Mouse (Mus musculus) MEL (cell line): ENCODE measurements around the gene Ckap2l. TPM values are rescaled to one million over a fixed set of nuclear protein-coding genes. Genes with fewer than 3 reads are reported as not detected.

Experiments
- DNase-seq: peaks from one replicate; pipeline ENCODE4 v3.0.0; 2011; ENCODE audit warnings: low read depth, low spot score
- H3K27ac ChIP-seq: 2 replicates; pipeline ENCODE4 v1.5.1; 2012; ENCODE audit warnings: low read depth, mild to moderate bottlenecking, control low read depth, low read length, moderate library complexity; ENCODE audit not compliant: control insufficient read depth
- H3K27me3 ChIP-seq, 2 experiments: fragments of 150-350 bp in 1 of 2; sonication (generic) in 1 of 2; 2 replicates each; pipeline ENCODE4 v1.6.1; 2012; ENCODE audit warnings: low read length in 2 of 2, mild to moderate bottlenecking in 2 of 2, improper control_type of control experiment in 1 of 2, moderate library complexity in 1 of 2; ENCODE audit not compliant: insufficient read depth in 2 of 2, control insufficient read depth in 1 of 2
- H3K36me3 ChIP-seq, 2 experiments: 2 replicates each; pipeline ENCODE4 v1.6.1; 2012 to 2014; ENCODE audit warnings: low read length in 2 of 2, improper control_type of control experiment in 1 of 2, inconsistent platforms in 1 of 2, mild to moderate bottlenecking in 1 of 2; ENCODE audit not compliant: insufficient read depth in 2 of 2, control insufficient read depth in 1 of 2
- H3K4me1 ChIP-seq, 2 experiments: fragments of 150-350 bp in 1 of 2; sonication (generic) in 1 of 2; 2 replicates each; pipeline ENCODE4 v1.6.1; 2012; ENCODE audit warnings: low read length in 2 of 2, improper control_type of control experiment in 1 of 2, mild to moderate bottlenecking in 1 of 2; ENCODE audit not compliant: insufficient read depth in 2 of 2, control insufficient read depth in 1 of 2
- H3K4me3 ChIP-seq, 2 experiments: fragments of 150-350 bp in 1 of 2; sonication (generic) in 1 of 2; 2 replicates each; pipeline ENCODE4 v1.5.1; 2012; ENCODE audit warnings: low read depth in 2 of 2, low read length in 2 of 2, mild to moderate bottlenecking in 2 of 2, moderate library complexity in 2 of 2, control low read depth in 1 of 2, improper control_type of control experiment in 1 of 2; ENCODE audit not compliant: control insufficient read depth in 1 of 2, insufficient read depth in 1 of 2
- H3K79me2 ChIP-seq: 2 replicates; pipeline ENCODE4 v1.6.1; 2012; ENCODE audit warnings: mild to moderate bottlenecking, low read length, moderate library complexity; ENCODE audit not compliant: control insufficient read depth, poor library complexity, insufficient read depth
- H3K9ac ChIP-seq: 2 replicates; pipeline ENCODE4 v1.6.1; 2012; ENCODE audit warnings: low read depth, mild to moderate bottlenecking, control low read depth, low read length, moderate library complexity; ENCODE audit not compliant: control insufficient read depth, poor library complexity, severe bottlenecking
- H3K9me3 ChIP-seq: fragments of 150-350 bp; sonication (generic); replicated peaks from 2 replicates; pipeline ENCODE4 v1.6.1; 2012; ENCODE audit warnings: mild to moderate bottlenecking, low read length, improper control_type of control experiment, moderate library complexity; ENCODE audit not compliant: insufficient read depth
- CHD1 ChIP-seq: IDR thresholded peaks from 2 replicates; pipeline ENCODE4 v1.6.1; 2012; ENCODE audit warnings: low read depth, mild to moderate bottlenecking, inconsistent platforms, low read length, improper control_type of control experiment
- E2F4 ChIP-seq: IDR thresholded peaks from 2 replicates; pipeline ENCODE4 v1.6.1; 2011; ENCODE audit warnings: low read depth, low read length, improper control_type of control experiment, borderline replicate concordance
- ELF1 ChIP-seq: IDR thresholded peaks from 2 replicates; pipeline ENCODE4 v1.6.1; 2014; ENCODE audit warnings: low read depth, mild to moderate bottlenecking, inconsistent platforms, low read length, improper control_type of control experiment, moderate library complexity
- MAX ChIP-seq: IDR thresholded peaks from 2 replicates; pipeline ENCODE4 v1.6.1; 2011; ENCODE audit warnings: low read length, improper control_type of control experiment
- MXI1 ChIP-seq: IDR thresholded peaks from 2 replicates; pipeline ENCODE4 v1.6.1; 2011; ENCODE audit warnings: mild to moderate bottlenecking, low read depth, low read length, improper control_type of control experiment
- MYB ChIP-seq: IDR thresholded peaks from 2 replicates; pipeline ENCODE4 v1.6.1; 2011; ENCODE audit warnings: mild to moderate bottlenecking, low read depth, low read length, improper control_type of control experiment
- MYC ChIP-seq: IDR thresholded peaks from 2 replicates; pipeline ENCODE4 v1.6.1; 2011; ENCODE audit warnings: low read depth, mild to moderate bottlenecking, low read length, improper control_type of control experiment, moderate library complexity
- POLR2AphosphoS2 ChIP-seq: IDR thresholded peaks from 2 replicates; pipeline ENCODE4 v1.6.1; 2011; ENCODE audit warnings: low read length, improper control_type of control experiment
- RAD21 ChIP-seq: IDR thresholded peaks from 2 replicates; pipeline ENCODE4 v1.6.1; 2011; ENCODE audit warnings: mild to moderate bottlenecking, low read depth, low read length, improper control_type of control experiment
- SIN3A ChIP-seq: IDR thresholded peaks from 2 replicates; pipeline ENCODE4 v1.6.1; 2012; ENCODE audit warnings: low read length, improper control_type of control experiment, inconsistent platforms
- TCF12 ChIP-seq: IDR thresholded peaks from 2 replicates; pipeline ENCODE4 v1.6.1; 2014; ENCODE audit warnings: low read depth, mild to moderate bottlenecking, inconsistent platforms, low read length, improper control_type of control experiment, moderate library complexity
- UBTF ChIP-seq: IDR thresholded peaks from 2 replicates; pipeline ENCODE4 v1.6.1; 2012; ENCODE audit warnings: low read depth, mild to moderate bottlenecking, inconsistent platforms, low read length, improper control_type of control experiment, moderate library complexity, borderline replicate concordance; ENCODE audit not compliant: insufficient read depth
- USF1 ChIP-seq: IDR thresholded peaks from 2 replicates; pipeline ENCODE4 v1.6.1; 2014; ENCODE audit warnings: low read depth, mild to moderate bottlenecking, inconsistent platforms, low read length, improper control_type of control experiment, moderate library complexity
- USF2 ChIP-seq, 2 experiments: IDR thresholded peaks; 2 replicates each; pipeline ENCODE4 v1.6.1; 2011 to 2012; ENCODE audit warnings: improper control_type of control experiment in 2 of 2, low read length in 2 of 2, borderline replicate concordance in 1 of 2, inconsistent platforms in 1 of 2, low read depth in 1 of 2, mild to moderate bottlenecking in 1 of 2; ENCODE audit not compliant: insufficient read depth in 1 of 2
- ZKSCAN1 ChIP-seq: IDR thresholded peaks from 2 replicates; pipeline ENCODE4 v1.6.1; 2012; ENCODE audit warnings: low read depth, mild to moderate bottlenecking, inconsistent platforms, low read length, improper control_type of control experiment, moderate library complexity
- ZNF384 ChIP-seq: IDR thresholded peaks from 2 replicates; pipeline ENCODE4 v1.6.1; 2012; ENCODE audit warnings: low read depth, mild to moderate bottlenecking, inconsistent platforms, low read length, improper control_type of control experiment
- polyA plus RNA-seq, 2 experiments: library from polyadenylated mRNA; stranded (reverse) in 1 of 2; unstranded in 1 of 2; fragments of >175 nt in 1 of 2; fragments of >200 nt in 1 of 2; gene quantifications; 2 replicates each; pipeline versions ENCODE4 v1.2.1 to v1.2.4; 2012; ENCODE audit warnings: low replicate concordance in 2 of 2, low read depth in 1 of 2; ENCODE audit not compliant: insufficient read length in 2 of 2, insufficient read depth in 1 of 2, missing spikeins in 1 of 2
- total RNA-seq: library from RNA; depleted of rRNA; stranded (reverse); fragments of 300-350 nt; gene quantifications from 2 replicates; pipeline ENCODE4 v1.2.3, GENCODE M21; 2012

Gene Ckap2l
- total and polyA plus RNA-seq, 3 experiments = 10.6 to 25.7 TPM; not detected in 1

- TF ChIP-seq MXI1 = no peak
- TF ChIP-seq TCF12 = no peak
- no peak for TF ChIP-seq POLR2AphosphoS2
- no peak for TF ChIP-seq UBTF
- TF ChIP-seq E2F4 = no peak
- TF ChIP-seq CHD1 = no peak
- TF ChIP-seq USF1 = no peak
- Histone ChIP-seq H3K27ac (no peak overlapping the region), H3K9me3 (no peaks in the 10 kb centered on the region), H3K27me3 (peaks cover 0 to 4% of the 10 kb centered on the region in 2 experiments; a peak in 2 of 4 replicates), H3K36me3 (no peaks in the 10 kb centered on the region), H3K4me1 (no peaks in the 10 kb centered on the region), H3K9ac (no peak overlapping the region), H3K79me2 (no peaks in the 10 kb centered on the region), H3K4me3 (no peak overlapping the region)
- DNase-seq = no peak
These were observed 16.9 kb upstream of the Ckap2l start for GRCm38 (mm10) chr2:129313934-129314333.

GRCm38 (mm10) chr2:129309836-129310235 lies 12.8 kb upstream of the Ckap2l start, which contains the start of gene Il1a:
TSS of gene Il1a (minus strand) at chr2:129309972.
- Histone ChIP-seq H3K79me2 (no peaks in the 10 kb centered on the region), H3K9me3 (no peaks in the 10 kb centered on the region), H3K36me3 (no peaks in the 10 kb centered on the region), H3K4me3 (no peak within 1 kb of the TSS), H3K27me3 (no peaks in the 10 kb centered on the region; a peak in 1 of 4 replicates), H3K27ac (no peak within 1 kb of the TSS), H3K4me1 (no peaks in the 10 kb centered on the region)
- DNase-seq = no peak
- TF ChIP-seq MAX = no peak
- no peak for TF ChIP-seq RAD21
- TF ChIP-seq USF2 (IDR thresholded peaks at IDR 0.05; ENCODE audit: borderline replicate concordance in 1 of 2, insufficient read depth in 1 of 2, low read depth in 1 of 2, low read length in 2 of 2) = no peak
- TF ChIP-seq MYC = no peak
- no peak for TF ChIP-seq MYB
- TF ChIP-seq ELF1 = no peak
- TF ChIP-seq SIN3A = no peak
- TF ChIP-seq, all 39 proteins: peak for 0
- H3K9ac ChIP-seq = no peak within 1 kb of the TSS

GRCm38 (mm10) chr2:129306020-129306419 lies 9.0 kb upstream of the Ckap2l start:
- no peak for DNase-seq
- no peak for TF ChIP-seq ZKSCAN1
- no peak for TF ChIP-seq ZNF384
- Histone ChIP-seq H3K27me3 (no peaks in the 10 kb centered on the region), H3K4me3 (no peak overlapping the region), H3K79me2 (no peaks in the 10 kb centered on the region), H3K27ac (no peak overlapping the region), H3K4me1 (no peaks in the 10 kb centered on the region), H3K9ac (no peak overlapping the region), H3K36me3 (no peaks in the 10 kb centered on the region), H3K9me3 (no peaks in the 10 kb centered on the region)
